Mouse (Mus musculus) T-helper 1 cell (primary cell): ENCODE measurements around the gene Syngr3.

ENCODE experiments used
- in situ Hi-C: fragments of 300-600 bp; cut with MboI, MseI; formaldehyde crosslinking; loops from one replicate; pipeline ENCODE4 v1.15.1; 2025; ENCODE audit warnings: high pct_unique_total_duplicates

The Syngr3 gene

DNA sequence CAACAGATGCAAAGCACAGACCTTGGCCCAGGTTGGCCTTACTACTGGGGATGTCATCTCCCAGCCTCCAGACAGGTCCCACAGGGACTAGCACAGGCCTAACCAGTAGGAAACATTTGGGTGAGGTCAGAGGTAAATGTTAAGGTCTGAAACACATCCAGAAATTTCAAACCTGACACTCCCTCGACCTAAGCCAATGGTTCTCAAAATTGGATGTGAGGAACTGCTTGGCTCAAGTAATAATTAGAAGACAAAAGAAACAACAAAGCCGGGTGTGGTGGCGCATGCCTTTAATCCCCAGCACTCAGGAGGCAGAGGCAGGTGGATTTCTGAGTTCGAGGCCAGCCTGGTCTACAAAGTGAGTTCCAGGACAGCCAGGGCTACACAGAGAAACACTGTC lies 43.4 kb downstream of the Syngr3 start:
- in situ Hi-C loops: no loop called here

GRCm38 (mm10) chr17:24645916-24646315 lies 43.8 kb downstream of the Syngr3 start:
- in situ Hi-C loops: no loop called here

DNA sequence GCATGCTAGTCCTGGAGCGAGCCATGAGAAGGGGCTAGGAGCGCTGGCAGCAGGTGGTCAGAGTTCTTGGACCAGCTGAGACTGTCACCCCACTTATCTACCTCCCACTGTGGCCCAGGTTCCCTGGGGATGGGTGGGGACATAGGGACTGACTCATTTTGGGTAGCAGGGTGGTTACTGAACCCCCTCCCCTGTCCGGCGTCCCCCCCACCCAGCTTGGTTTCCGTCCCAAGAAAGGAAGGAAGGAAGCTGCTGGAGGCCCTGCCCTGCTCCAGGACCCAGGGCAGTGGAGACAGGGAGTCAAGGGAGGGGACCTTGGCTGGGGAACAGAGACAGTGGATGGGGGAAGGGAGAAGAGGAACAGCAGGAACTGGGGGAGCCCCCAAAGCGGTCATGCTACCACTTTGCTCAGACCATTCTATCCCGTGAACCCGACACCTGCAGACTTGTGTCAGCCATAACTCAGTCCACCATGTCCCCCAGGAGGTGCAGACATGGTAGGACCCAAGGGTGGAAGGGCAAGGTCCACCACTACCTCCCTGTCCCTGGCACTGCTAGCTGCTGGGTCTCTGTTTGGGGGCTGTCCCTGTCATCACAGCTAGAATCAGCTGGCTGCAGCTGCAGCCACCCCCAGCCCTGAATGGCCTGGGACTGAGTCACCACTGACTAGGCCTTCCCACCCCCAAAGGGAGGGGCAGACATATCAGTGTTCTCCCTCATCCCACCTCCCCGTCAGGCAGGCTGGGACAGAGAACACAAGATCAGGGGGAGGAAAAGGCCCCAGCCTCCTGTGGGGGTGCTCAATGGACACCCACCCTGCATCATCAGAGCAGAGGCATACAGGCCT lies 44.7 kb downstream of the Syngr3 start:
- in situ Hi-C loops: no loop called here

- in situ Hi-C loops: no loop called here
These were observed 45.6 kb downstream of the Syngr3 start for GRCm38 (mm10) chr17:24644030-24644715.

GRCm38 (mm10) chr17:24642791-24643343 lies 46.9 kb downstream of the Syngr3 start:
- in situ Hi-C loops: no loop called here

GRCm38 (mm10) chr17:24641944-24642343 lies 47.8 kb downstream of the Syngr3 start:
- in situ Hi-C loops: no loop called here

DNA sequence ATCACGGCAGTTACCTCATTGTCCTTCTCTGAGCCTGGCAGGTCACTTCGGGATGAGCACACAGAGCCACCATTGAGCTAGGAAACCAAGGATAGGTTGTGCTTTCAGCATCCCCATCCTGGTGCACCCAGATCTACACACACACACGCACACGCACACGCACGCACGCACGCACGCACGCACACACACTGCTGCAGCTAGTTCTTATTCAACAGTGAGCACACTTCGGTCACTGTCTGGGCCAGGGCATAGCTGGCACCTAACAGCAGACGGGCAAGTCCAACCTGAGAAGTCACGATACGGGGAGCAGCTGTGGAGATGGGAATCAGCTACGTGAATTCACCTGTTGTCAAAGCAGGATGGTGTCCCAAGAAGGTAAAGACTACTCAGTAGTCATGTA lies 49.2 kb downstream of the Syngr3 start:
- in situ Hi-C loops: no loop called here

- in situ Hi-C loops: no loop called here
These were observed 49.6 kb downstream of the Syngr3 start for GRCm38 (mm10) chr17:24640119-24640518.

- in situ Hi-C loops: no loop called here
These were observed 50.2 kb downstream of the Syngr3 start for GRCm38 (mm10) chr17:24639571-24639988.

GRCm38 (mm10) chr17:24638840-24639239 lies 50.9 kb downstream of the Syngr3 start:
- in situ Hi-C loops: no loop called here

DNA sequence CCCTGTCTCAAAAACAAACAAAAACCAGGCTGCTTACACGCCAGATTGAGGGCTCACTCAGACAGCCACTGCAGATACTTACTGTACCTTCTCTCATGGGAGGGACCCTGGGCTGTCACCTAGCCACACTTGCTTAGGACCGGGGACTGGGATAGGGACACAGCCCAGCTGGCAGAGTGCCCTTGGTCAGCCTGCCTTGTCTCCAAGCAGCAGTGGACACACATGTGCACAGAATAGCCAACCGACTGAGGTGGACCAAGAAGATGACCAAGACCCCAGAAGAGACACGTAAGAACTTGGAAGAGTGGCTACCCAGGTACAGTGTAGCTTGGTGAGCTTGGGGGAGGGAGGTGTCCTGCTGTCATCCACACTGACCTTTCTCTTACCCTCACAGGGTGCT lies 51.5 kb downstream of the Syngr3 start:
- in situ Hi-C loops: no loop called here

GRCm38 (mm10) chr17:24636781-24637481 lies 52.8 kb downstream of the Syngr3 start:
- in situ Hi-C loops: no loop called here

- in situ Hi-C loops: no loop called here
These were observed 54.1 kb downstream of the Syngr3 start for GRCm38 (mm10) chr17:24635694-24636093.
